Mouse (Mus musculus): Measurements from ENCODE around the gene Esp18.

Gene Esp18

DNA sequence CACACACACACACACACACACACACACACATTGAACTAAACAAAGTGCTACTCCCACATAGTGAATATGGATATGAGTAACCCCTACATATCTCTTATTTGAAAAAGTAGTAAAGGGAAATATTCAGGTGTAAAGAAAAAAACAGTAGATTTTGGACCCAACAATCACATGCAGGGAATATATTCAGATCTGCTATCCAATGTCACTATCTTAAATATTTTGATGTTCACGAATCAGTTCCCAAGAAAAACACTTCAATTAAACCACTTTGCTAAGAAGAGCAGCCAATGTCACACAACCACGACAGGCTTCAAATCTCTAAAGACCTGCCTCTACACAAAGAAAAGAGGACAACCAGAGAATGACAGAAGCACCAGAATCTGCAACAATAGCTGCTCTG lies at the start of gene Esp18:
Gene Esp18 (plus strand): TSS at position 301 of the 400 bp plus-strand sequence.
- DNase-seq, result no peak

GRCm38 (mm10) chr17:39363316-39363715 lies 42.8 kb upstream of the Esp18 start:
- DNase-seq, result no peak
